Mouse (Mus musculus): ENCODE results near the gene Gm36245. TPM values are rescaled to one million over a fixed set of nuclear protein-coding genes. Genes with fewer than 3 reads are reported as not detected.
"Not testable (repeated sequence)": the region's sequence is repeated elsewhere in the genome, so short reads cannot be mapped to it uniquely, and the experiment has no call there.

The Gm36245 gene
- polyA plus RNA-seq, 1 experiment, result not detected

GRCm38 (mm10) chr15:77606069-77606468 is 7.0 kb downstream of the Gm36245 start:
- no peak overlapping the region for H3K4me3 ChIP-seq (ENCODE audit: insufficient read depth, poor library complexity, severe bottlenecking)
- TF ChIP-seq MYOG (IDR thresholded peaks at IDR 0.05; ENCODE audit: control insufficient read depth, extremely low read depth, insufficient read length), result no peak
- no peak for TF ChIP-seq FOSL1 (IDR thresholded peaks at IDR 0.05; ENCODE audit: insufficient read depth, low read length, poor library complexity, severe bottlenecking)
- no peak for TF ChIP-seq CEBPB (IDR thresholded peaks at IDR 0.05; ENCODE audit: low read depth)
- TF ChIP-seq CTCF (IDR thresholded peaks at IDR 0.05; ENCODE audit: control insufficient read depth, insufficient read depth, insufficient read length), result no peak
- TF ChIP-seq MAX (IDR thresholded peaks at IDR 0.05), result no peak
- TF ChIP-seq MYOD1 (IDR thresholded peaks at IDR 0.05; ENCODE audit: control insufficient read depth, insufficient read length, low read depth), result no peak
- no peak for TF ChIP-seq USF1 (IDR thresholded peaks at IDR 0.05; ENCODE audit: low read depth)
- peaks cover 7% of the 10 kb centered on the region for H3K27me3 ChIP-seq (ENCODE audit: control insufficient read depth, insufficient read depth, insufficient read length)
- no peaks in the 10 kb centered on the region for H3K79me3 ChIP-seq (ENCODE audit: low read depth)
- H3ac ChIP-seq (ENCODE audit: control insufficient read depth, insufficient read length, low read depth), result no peak overlapping the region
- no peaks in the 10 kb centered on the region for H3K36me3 ChIP-seq (ENCODE audit: control insufficient read depth, insufficient read depth)
- H3K79me2 ChIP-seq (ENCODE audit: control insufficient read depth, insufficient read depth), result no peaks in the 10 kb centered on the region

DNA sequence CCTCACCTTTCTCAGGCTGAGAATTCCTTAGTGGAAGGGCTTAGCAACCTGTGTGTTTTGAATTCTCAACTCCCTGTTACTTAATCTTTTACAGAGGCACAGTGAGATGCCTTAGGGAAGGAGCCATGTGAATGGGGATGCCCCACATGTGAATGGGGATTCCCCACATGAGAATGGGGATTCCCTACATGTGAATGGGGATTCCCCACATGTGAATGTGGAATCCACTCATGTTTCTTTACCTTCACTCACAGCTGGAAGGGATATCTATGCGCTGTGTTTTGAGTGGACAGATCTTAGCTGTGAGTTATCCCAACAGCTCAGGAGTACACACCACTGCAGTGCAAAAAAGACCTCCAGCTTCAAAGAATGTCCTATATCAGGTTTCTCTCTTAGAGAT is 25.7 kb downstream of the Gm36245 start:
- no peak overlapping the region for H3K4me3 ChIP-seq (ENCODE audit: insufficient read depth, poor library complexity, severe bottlenecking)
- no peaks in the 10 kb centered on the region for H3K79me3 ChIP-seq (ENCODE audit: low read depth)
- no peaks in the 10 kb centered on the region for H3K36me3 ChIP-seq (ENCODE audit: control insufficient read depth, insufficient read depth)
- peaks cover 28% of the 10 kb centered on the region for H3K27me3 ChIP-seq (ENCODE audit: control insufficient read depth, insufficient read depth, insufficient read length)
- no peaks in the 10 kb centered on the region for H3K79me2 ChIP-seq (ENCODE audit: control insufficient read depth, insufficient read depth)
- no peak overlapping the region for H3ac ChIP-seq (ENCODE audit: control insufficient read depth, insufficient read length, low read depth)
- TF ChIP-seq CEBPB (IDR thresholded peaks at IDR 0.05; ENCODE audit: low read depth), result no peak
- no peak for TF ChIP-seq CTCF (IDR thresholded peaks at IDR 0.05; ENCODE audit: control insufficient read depth, insufficient read depth, insufficient read length)
- no peak for TF ChIP-seq MAX (IDR thresholded peaks at IDR 0.05)
- TF ChIP-seq FOSL1 (IDR thresholded peaks at IDR 0.05; ENCODE audit: insufficient read depth, low read length, poor library complexity, severe bottlenecking), result no peak
- no peak for TF ChIP-seq MYOD1 (IDR thresholded peaks at IDR 0.05; ENCODE audit: control insufficient read depth, insufficient read length, low read depth)
- no peak for TF ChIP-seq MYOG (IDR thresholded peaks at IDR 0.05; ENCODE audit: control insufficient read depth, extremely low read depth, insufficient read length)
- no peak for TF ChIP-seq USF1 (IDR thresholded peaks at IDR 0.05; ENCODE audit: low read depth)

DNA sequence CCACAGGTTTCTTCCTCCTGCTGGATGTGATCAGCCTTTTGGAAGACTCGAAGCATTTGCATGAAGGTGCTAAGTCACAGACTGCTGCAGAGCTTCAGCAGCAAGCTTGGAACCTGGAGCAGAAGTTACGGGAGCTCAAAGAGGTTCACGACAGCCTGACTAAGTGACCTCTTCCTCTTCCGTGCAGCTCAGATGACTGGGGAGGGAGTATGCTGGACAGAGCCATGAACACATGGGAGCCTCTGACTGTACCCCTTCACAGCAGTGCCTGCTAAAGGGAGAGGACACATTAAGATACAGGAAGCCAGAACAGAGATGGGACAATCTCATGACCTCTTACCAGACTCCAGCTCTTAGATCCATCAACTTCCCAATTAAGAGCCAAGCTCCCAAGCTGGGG is 27.4 kb downstream of the Gm36245 start:
- peaks cover 17% of the 10 kb centered on the region for H3K27me3 ChIP-seq (ENCODE audit: control insufficient read depth, insufficient read depth, insufficient read length)
- not testable (repeated sequence) for H3ac ChIP-seq (ENCODE audit: control insufficient read depth, insufficient read length, low read depth); H3K4me3 ChIP-seq (ENCODE audit: insufficient read depth, poor library complexity, severe bottlenecking); H3K79me3 ChIP-seq (ENCODE audit: low read depth); H3K79me2 ChIP-seq (ENCODE audit: control insufficient read depth, insufficient read depth); H3K36me3 ChIP-seq (ENCODE audit: control insufficient read depth, insufficient read depth)

DNA sequence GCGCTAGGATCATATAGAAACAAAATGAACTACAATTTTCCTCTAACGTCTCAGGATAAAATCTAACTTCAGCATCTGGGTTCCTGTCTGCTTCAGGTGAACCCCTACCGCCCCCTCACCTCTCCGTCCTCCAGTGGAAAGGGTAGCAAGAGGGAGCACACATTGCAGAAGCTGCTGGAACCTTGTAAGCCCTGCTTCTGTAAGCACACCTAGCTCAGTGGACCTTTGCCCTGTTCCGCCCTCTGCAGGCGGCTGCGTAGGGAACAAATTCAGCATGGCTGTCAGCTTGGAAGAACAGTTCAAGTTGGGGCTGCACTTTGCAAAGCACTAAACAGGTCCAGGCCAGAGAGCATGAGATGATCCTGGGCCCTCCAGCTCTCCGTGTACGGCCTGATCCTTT is 29.6 kb downstream of the Gm36245 start:
- H3K36me3 ChIP-seq (ENCODE audit: control insufficient read depth, insufficient read depth); H3ac ChIP-seq (ENCODE audit: control insufficient read depth, insufficient read length, low read depth); H3K79me2 ChIP-seq (ENCODE audit: control insufficient read depth, insufficient read depth); H3K79me3 ChIP-seq (ENCODE audit: low read depth); H3K4me3 ChIP-seq (ENCODE audit: insufficient read depth, poor library complexity, severe bottlenecking): not testable (repeated sequence)
- H3K27me3 ChIP-seq (ENCODE audit: control insufficient read depth, insufficient read depth, insufficient read length), result peaks cover 36% of the 10 kb centered on the region

DNA sequence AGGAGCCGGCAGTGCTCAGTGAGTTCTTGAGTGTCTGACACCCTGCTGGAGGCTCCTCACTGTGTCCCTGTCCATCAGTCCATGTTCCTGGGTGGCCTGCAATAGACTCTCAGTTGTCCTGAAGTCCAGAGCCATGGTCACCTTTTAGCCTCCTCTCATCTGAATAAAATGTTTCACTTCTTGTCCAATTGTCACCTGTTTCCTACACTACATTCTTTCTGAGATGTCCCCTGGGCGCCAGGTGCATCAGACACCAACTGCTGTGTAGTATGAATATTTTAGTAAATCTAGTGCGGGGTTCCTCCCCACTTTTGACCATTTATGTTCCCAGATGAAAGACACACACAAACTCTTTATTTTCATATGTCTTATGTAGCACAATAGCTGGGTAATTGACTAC is 30.8 kb downstream of the Gm36245 start:
- H3K79me2 ChIP-seq (ENCODE audit: control insufficient read depth, insufficient read depth), result not testable (repeated sequence)

DNA sequence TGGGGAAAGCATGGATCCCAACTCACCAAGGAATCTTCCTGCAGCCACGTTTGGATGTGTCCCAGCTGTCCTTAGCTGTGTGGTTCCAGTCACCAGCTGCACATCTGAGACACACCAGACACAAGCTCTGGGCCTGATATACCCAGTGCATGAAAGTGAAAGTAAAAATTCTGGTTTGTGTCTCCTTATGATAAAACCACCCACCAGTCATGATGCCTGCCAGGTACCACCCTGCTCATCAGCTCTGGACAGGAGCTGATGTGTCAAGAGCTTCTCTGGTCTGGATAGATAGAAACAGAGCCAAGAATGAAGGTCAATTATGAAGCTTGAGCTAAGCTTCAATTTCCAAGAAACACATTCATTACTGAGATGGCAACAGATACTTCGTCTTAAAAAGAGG is 44.1 kb downstream of the Gm36245 start, which contains the start of gene Apol11b:
Apol11b (minus strand) TSS at position 111 of the 400 bp plus-strand sequence.
- H3ac ChIP-seq (ENCODE audit: control insufficient read depth, insufficient read length, low read depth); H3K36me3 ChIP-seq (ENCODE audit: control insufficient read depth, insufficient read depth); H3K4me3 ChIP-seq (ENCODE audit: insufficient read depth, poor library complexity, severe bottlenecking); H3K79me3 ChIP-seq (ENCODE audit: low read depth); H3K79me2 ChIP-seq (ENCODE audit: control insufficient read depth, insufficient read depth): not testable (repeated sequence)
- H3K27me3 ChIP-seq (ENCODE audit: control insufficient read depth, insufficient read depth, insufficient read length), result peaks cover 19% of the 10 kb centered on the region

More for the DNA sequence above, 30.8 kb downstream of the Gm36245 start:
- H3K27me3 ChIP-seq (ENCODE audit: control insufficient read depth, insufficient read depth, insufficient read length), result peaks cover 35% of the 10 kb centered on the region
- H3K79me3 ChIP-seq (ENCODE audit: low read depth); H3K36me3 ChIP-seq (ENCODE audit: control insufficient read depth, insufficient read depth); H3K4me3 ChIP-seq (ENCODE audit: insufficient read depth, poor library complexity, severe bottlenecking); H3ac ChIP-seq (ENCODE audit: control insufficient read depth, insufficient read length, low read depth): not testable (repeated sequence)

DNA sequence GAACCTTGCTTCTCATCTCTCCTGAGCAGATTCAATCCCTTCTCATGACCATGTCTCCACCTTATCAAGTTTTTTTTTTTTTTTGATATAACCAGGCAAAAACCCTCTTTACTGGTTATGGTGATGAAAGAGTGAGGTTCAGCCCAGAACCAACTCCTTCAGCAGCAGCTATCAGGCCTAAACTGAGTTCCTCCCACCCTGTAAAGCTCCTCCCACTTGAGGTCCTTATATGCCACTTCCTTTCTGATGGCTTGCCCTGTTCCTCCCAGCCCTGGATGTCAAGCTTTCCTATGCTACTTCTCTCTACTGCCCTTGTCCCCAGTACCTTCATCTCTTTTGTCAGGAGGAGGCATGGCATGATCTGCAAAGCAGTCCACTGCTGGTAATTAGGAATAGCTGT is 52.1 kb downstream of the Gm36245 start:
- H3K36me3 ChIP-seq (ENCODE audit: control insufficient read depth, insufficient read depth); H3K79me3 ChIP-seq (ENCODE audit: low read depth); H3ac ChIP-seq (ENCODE audit: control insufficient read depth, insufficient read length, low read depth); H3K4me3 ChIP-seq (ENCODE audit: insufficient read depth, poor library complexity, severe bottlenecking); H3K79me2 ChIP-seq (ENCODE audit: control insufficient read depth, insufficient read depth): not testable (repeated sequence)
- peaks cover 13% of the 10 kb centered on the region for H3K27me3 ChIP-seq (ENCODE audit: control insufficient read depth, insufficient read depth, insufficient read length)

Other genes starting within 250 kb of the Gm36245 start
- 0.27 TPM for gene Apol7a, start 200.1 kb upstream of the Gm36245 start, polyA plus RNA-seq (2012; fragmentation: generic; extraction: Trizol)
- 18.1 TPM for gene Apol9a, start 188.1 kb upstream of the Gm36245 start, polyA plus RNA-seq (2012; fragmentation: generic; extraction: Trizol)
- gene Apol7b, start 151.8 kb upstream of the Gm36245 start, polyA plus RNA-seq (2012; fragmentation: generic; extraction: Trizol), result not detected
- gene Apol10a, start 122.2 kb upstream of the Gm36245 start, polyA plus RNA-seq (2012; fragmentation: generic; extraction: Trizol), result 0.04 TPM
- gene Apol11a, start 91.0 kb upstream of the Gm36245 start, polyA plus RNA-seq (2012; fragmentation: generic; extraction: Trizol), result 0.25 TPM
- gene Apol7c, start 65.9 kb upstream of the Gm36245 start, polyA plus RNA-seq (2012; fragmentation: generic; extraction: Trizol), result not detected
- not detected for gene 1700025B11Rik, start 37.4 kb upstream of the Gm36245 start, polyA plus RNA-seq (2012; fragmentation: generic; extraction: Trizol)
- 7.6 TPM for gene Apol10b, start 3.1 kb upstream of the Gm36245 start, polyA plus RNA-seq (2012; fragmentation: generic; extraction: Trizol)
- gene Apol11b, start 44.0 kb downstream of the Gm36245 start, polyA plus RNA-seq (2012; fragmentation: generic; extraction: Trizol), result 0.02 TPM
- gene Apol7e, start 99.6 kb downstream of the Gm36245 start, polyA plus RNA-seq (2012; fragmentation: generic; extraction: Trizol), result not detected
- gene Apol9b, start 129.8 kb downstream of the Gm36245 start, polyA plus RNA-seq (2012; fragmentation: generic; extraction: Trizol), result 49.1 TPM
- gene Apol8, start 157.7 kb downstream of the Gm36245 start, polyA plus RNA-seq (2012; fragmentation: generic; extraction: Trizol), result 0.46 TPM
- 580 TPM for gene Myh9, start 242.9 kb downstream of the Gm36245 start, polyA plus RNA-seq (2012; fragmentation: generic; extraction: Trizol)

Measured in C2C12 (cell line).